Mouse (Mus musculus): Measurements from ENCODE around the gene Scfd2.

DNA sequence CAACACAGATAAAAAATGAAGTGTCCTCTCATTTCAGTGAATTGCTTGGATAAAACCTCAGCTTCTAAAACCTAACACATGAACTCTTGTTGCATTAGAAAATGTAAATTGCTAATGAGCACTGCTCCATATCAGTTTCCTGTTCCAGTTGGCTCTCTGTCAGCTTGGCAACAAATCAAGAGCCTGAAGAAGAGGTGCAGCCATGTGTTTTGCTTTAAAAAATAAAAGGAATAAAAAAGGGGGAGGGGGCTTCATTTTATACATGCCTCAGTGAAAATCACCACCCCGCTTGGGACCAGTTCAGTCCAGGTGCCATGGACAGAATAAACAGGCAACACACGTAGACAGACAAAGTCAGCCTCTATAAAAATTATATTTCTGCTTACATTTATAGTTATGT is 142.7 kb downstream of the Scfd2 start:
- TF ChIP-seq GATA1 (IDR thresholded peaks at IDR 0.05; ENCODE audit: low read length) (no peak), TAL1 (IDR thresholded peaks at IDR 0.05; ENCODE audit: low read length) (no peak)

Measured in erythroblast, embryonic 14.5 days (primary cell).